Mouse (Mus musculus) left cerebral cortex, postnatal 10 days (tissue): ENCODE data around the gene Camk2n2. TPM values are rescaled to one million over a fixed set of nuclear protein-coding genes. Genes with fewer than 3 reads are reported as not detected.
"Not testable (repeated sequence)": the region's sequence is repeated elsewhere in the genome, so short reads cannot be mapped to it uniquely, and the experiment has no call there.

ENCODE experiments used
- DNase-seq, 2 experiments: peaks; one replicate each; pipeline ENCODE4 v3.0.0; 2021 to 2022; ENCODE audit warnings: low spot score in 2 of 2, mixed read lengths in 1 of 2; ENCODE audit errors: extremely low spot score in 1 of 2
- intact Hi-C: fragments of 180-260 bp; cut with DNase I; formaldehyde crosslinking; loops from one replicate; pipeline ENCODE4 v1.15.1; 2025
- total RNA-seq, 2 experiments: library from RNA; stranded (reverse); gene quantifications; 2 replicates each; pipeline ENCODE4 v1.2.3; 2021

The Camk2n2 gene
- total RNA-seq = 100 to 1,000 TPM; 224 to 225 TPM

GRCm38 (mm10) chr16:20621191-20621990 lies at the start of gene Camk2n2:
Camk2n2 (minus strand) TSS chr16:20621287.
- intact Hi-C loops = no loop called here
- DNase-seq = peak in 1 of 2 experiments; percentile 82

- DNase-seq = no peak
- intact Hi-C loops = no loop called here
Observed at GRCm38 (mm10) chr16:20670291-20670690, 49.2 kb upstream of the Camk2n2 start.

- intact Hi-C loops, DNase-seq: not testable (repeated sequence)
Observed at GRCm38 (mm10) chr16:20668013-20668412, 46.9 kb upstream of the Camk2n2 start, which contains the start of gene Eif4g1. Eif4g1 (plus strand) TSS chr16:20668313.

GRCm38 (mm10) chr16:20657661-20658060 lies 36.6 kb upstream of the Camk2n2 start:
- intact Hi-C loops = no loop called here
- DNase-seq = no peak

- intact Hi-C loops = no loop called here
- no peak for DNase-seq
Observed at GRCm38 (mm10) chr16:20653315-20653714, 32.2 kb upstream of the Camk2n2 start.

GRCm38 (mm10) chr16:20651947-20652310 lies 30.8 kb upstream of the Camk2n2 start:
- intact Hi-C loops = no loop called here

GRCm38 (mm10) chr16:20651076-20651946 lies 30.2 kb upstream of the Camk2n2 start, which contains the start of gene Psmd2:
Psmd2 (plus strand) TSS chr16:20651652.
- peak; percentile 95 to 98 for DNase-seq
- intact Hi-C loops = no loop called here

More at GRCm38 (mm10) chr16:20651947-20652310, 30.8 kb upstream of the Camk2n2 start:
- DNase-seq = no peak

- no peak for DNase-seq
- intact Hi-C loops = loop anchor here (5.0 kb wide), 1 partner anchor 137 kb away; no protein-coding TSS in a partner anchor
Observed at GRCm38 (mm10) chr16:20643911-20644310, 22.8 kb upstream of the Camk2n2 start.

GRCm38 (mm10) chr16:20642161-20642560 lies 21.1 kb upstream of the Camk2n2 start:
- intact Hi-C loops = loop anchor here (5.0 kb wide), 1 partner anchor 135 kb away; no protein-coding TSS in a partner anchor
- DNase-seq = peak; percentile 68 to 81

- DNase-seq = peak; percentile 67 to 86
Observed at GRCm38 (mm10) chr16:20638367-20638766, 17.3 kb upstream of the Camk2n2 start.

GRCm38 (mm10) chr16:20637410-20637809 lies 16.3 kb upstream of the Camk2n2 start:
- no peak for DNase-seq
- intact Hi-C loops = no loop called here

More at GRCm38 (mm10) chr16:20638367-20638766, 17.3 kb upstream of the Camk2n2 start:
- intact Hi-C loops = no loop called here

- peak in 1 of 2 experiments; percentile 63 for DNase-seq
- intact Hi-C loops = no loop called here
Observed at GRCm38 (mm10) chr16:20629731-20630634, 8.9 kb upstream of the Camk2n2 start, which contains the start of gene Ece2. Ece2 (plus strand) TSS chr16:20629828.

GRCm38 (mm10) chr16:20628871-20629391 lies 7.8 kb upstream of the Camk2n2 start:
- DNase-seq = peak in 1 of 2 experiments; percentile 63
- intact Hi-C loops = no loop called here

GRCm38 (mm10) chr16:20623211-20623610 lies 2.1 kb upstream of the Camk2n2 start:
- intact Hi-C loops = no loop called here
- no peak for DNase-seq

GRCm38 (mm10) chr16:20621991-20622685 lies 1.1 kb upstream of the Camk2n2 start:
- intact Hi-C loops = no loop called here
- DNase-seq = peak in 1 of 2 experiments; percentile 67

GRCm38 (mm10) chr16:20620751-20621190 lies 316 bp downstream of the Camk2n2 start:
- peak in 1 of 2 experiments; percentile 49 for DNase-seq
- intact Hi-C loops = no loop called here

- no peak for DNase-seq
- intact Hi-C loops = no loop called here
Observed at GRCm38 (mm10) chr16:20620399-20620735, 720 bp downstream of the Camk2n2 start.
